Mouse (Mus musculus): ENCODE measurements at regions not wholly inside any gene's neighbourhood (a gene's known extent, or its start where the extent isn't known, plus 50 kb on each side); places are given as distances from the start of the nearest gene placed in this dataset.

- ATAC-seq, result no peak
- H3K4me1 ChIP-seq (ENCODE audit: insufficient read depth), result no peaks in the 10 kb centered on the region
- H3K27ac ChIP-seq (ENCODE audit: low read depth, low read length), result no peak overlapping the region
Measured at GRCm38 (mm10) chr9:61151901-61152337, 220.2 kb upstream of the Tle3 start.

GRCm38 (mm10) chr9:61154721-61155120 lies 217.4 kb upstream of the Tle3 start:
- Histone ChIP-seq H3K27me3 (ENCODE audit: insufficient read depth, low read length) (no peaks in the 10 kb centered on the region), H3K36me3 (ENCODE audit: insufficient read depth) (no peaks in the 10 kb centered on the region), H3K4me1 (ENCODE audit: insufficient read depth) (no peaks in the 10 kb centered on the region), H3K4me2 (ENCODE audit: low read depth) (no peak overlapping the region), H3K9ac (no peak overlapping the region), H3K4me3 (ENCODE audit: low read depth, low read length) (no peak overlapping the region), H3K27ac (ENCODE audit: low read depth, low read length) (no peak overlapping the region), H3K9me3 (ENCODE audit: low read length) (no peaks in the 10 kb centered on the region)
- TF ChIP-seq CTCF (IDR thresholded peaks at IDR 0.05; ENCODE audit: low read depth), result no peak
- WGBS, result 13% methylated on average over 6 of the region's 6 CpGs
- DNase-seq (no peak), ATAC-seq (no peak)

More at GRCm38 (mm10) chr9:61151901-61152337, 220.2 kb upstream of the Tle3 start:
- TF ChIP-seq CTCF (IDR thresholded peaks at IDR 0.05; ENCODE audit: low read depth), result no peak
- Histone ChIP-seq H3K9me3 (ENCODE audit: low read length) (no peaks in the 10 kb centered on the region), H3K9ac (no peak overlapping the region), H3K4me3 (ENCODE audit: low read depth, low read length) (no peak overlapping the region), H3K27me3 (ENCODE audit: insufficient read depth, low read length) (0 out of 2 replicates have a peak, but pooled peaks cover 5% of the 10 kb centered on the region), H3K36me3 (ENCODE audit: insufficient read depth) (no peaks in the 10 kb centered on the region), H3K4me2 (ENCODE audit: low read depth) (no peak overlapping the region)
- WGBS, result 46% methylated on average over 12 of the region's 12 CpGs
- DNase-seq, result no peak

DNA sequence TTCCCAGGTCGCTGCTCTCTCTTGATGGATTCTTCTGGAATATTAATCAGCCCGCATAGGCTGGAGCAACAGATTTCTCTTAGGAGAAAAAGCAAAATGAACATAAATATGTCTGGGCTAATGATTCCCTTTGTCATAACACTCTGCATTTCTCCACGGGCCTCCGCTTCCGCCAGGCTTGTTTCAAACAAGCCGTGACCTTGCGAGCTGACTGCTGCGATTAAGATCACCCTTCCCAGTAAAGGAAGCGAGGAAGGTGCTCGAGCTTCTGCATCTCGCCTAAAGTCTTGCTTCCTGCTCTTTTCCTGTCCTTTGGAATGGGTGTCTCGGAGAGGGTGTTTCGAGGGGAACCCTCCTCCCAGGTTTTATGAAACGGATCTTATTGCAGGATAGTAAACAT lies 216.3 kb upstream of the Tle3 start:
- H3K9me3 ChIP-seq (ENCODE audit: low read length), result no peaks in the 10 kb centered on the region
- WGBS, result 71% methylated on average over 14 of the region's 14 CpGs
- no peaks in the 10 kb centered on the region for H3K4me1 ChIP-seq (ENCODE audit: insufficient read depth)
- no peak overlapping the region for H3K9ac ChIP-seq
- no peak overlapping the region for H3K4me2 ChIP-seq (ENCODE audit: low read depth)
- H3K27me3 ChIP-seq (ENCODE audit: insufficient read depth, low read length), result no peaks in the 10 kb centered on the region
- H3K36me3 ChIP-seq (ENCODE audit: insufficient read depth), result no peaks in the 10 kb centered on the region
- no peak overlapping the region for H3K4me3 ChIP-seq (ENCODE audit: low read depth, low read length)
- H3K27ac ChIP-seq (ENCODE audit: low read depth, low read length), result no peak overlapping the region
- no peak for DNase-seq
- no peak for TF ChIP-seq CTCF (IDR thresholded peaks at IDR 0.05; ENCODE audit: low read depth)
- ATAC-seq, result no peak

- Histone ChIP-seq H3K4me1 (ENCODE audit: insufficient read depth) (0 out of 2 replicates have a peak, but pooled peaks cover 6% of the 10 kb centered on the region), H3K9ac (no peak overlapping the region), H3K36me3 (ENCODE audit: insufficient read depth) (no peaks in the 10 kb centered on the region), H3K9me3 (ENCODE audit: low read length) (no peaks in the 10 kb centered on the region), H3K4me2 (ENCODE audit: low read depth) (no peak overlapping the region), H3K27me3 (ENCODE audit: insufficient read depth, low read length) (0 out of 2 replicates have a peak, but pooled peaks cover 3% of the 10 kb centered on the region), H3K4me3 (ENCODE audit: low read depth, low read length) (no peak overlapping the region), H3K27ac (ENCODE audit: low read depth, low read length) (no peak overlapping the region)
- ATAC-seq, result no peak
- 70% methylated on average over 10 of the region's 10 CpGs for WGBS
- no peak for TF ChIP-seq CTCF (IDR thresholded peaks at IDR 0.05; ENCODE audit: low read depth)
- DNase-seq, result no peak
Measured at GRCm38 (mm10) chr9:61158192-61158770, 213.9 kb upstream of the Tle3 start.

DNA sequence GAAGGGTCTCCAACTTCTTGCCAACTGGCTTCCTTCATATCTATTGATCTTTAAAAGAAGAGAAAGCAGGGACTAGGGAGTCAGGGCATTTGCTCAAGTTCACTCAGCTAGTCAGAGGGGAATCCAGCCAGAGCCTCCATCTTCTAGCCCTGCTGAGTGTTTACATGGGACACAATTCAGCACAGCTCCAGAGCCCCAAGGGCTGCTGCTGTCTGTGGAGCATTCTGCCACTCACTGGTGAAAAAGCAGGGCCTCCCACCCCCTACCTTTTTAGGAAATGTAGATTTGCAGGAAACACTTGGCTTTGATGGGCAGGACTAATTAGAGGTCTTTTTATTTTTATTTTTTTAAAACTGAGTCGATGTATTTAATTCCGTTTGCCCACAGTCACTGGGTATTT lies 213.0 kb upstream of the Tle3 start:
- Histone ChIP-seq H3K4me2 (ENCODE audit: low read depth) (no peak overlapping the region), H3K27me3 (ENCODE audit: insufficient read depth, low read length) (0 out of 2 replicates have a peak, but pooled peaks cover 3% of the 10 kb centered on the region), H3K9me3 (ENCODE audit: low read length) (no peaks in the 10 kb centered on the region), H3K4me3 (ENCODE audit: low read depth, low read length) (no peak overlapping the region), H3K36me3 (ENCODE audit: insufficient read depth) (no peaks in the 10 kb centered on the region), H3K9ac (no peak overlapping the region), H3K27ac (ENCODE audit: low read depth, low read length) (no peak overlapping the region), H3K4me1 (ENCODE audit: insufficient read depth) (0 out of 2 replicates have a peak, but pooled peaks cover 8% of the 10 kb centered on the region)
- no peak for DNase-seq
- no peak for TF ChIP-seq CTCF (IDR thresholded peaks at IDR 0.05; ENCODE audit: low read depth)
- no peak for ATAC-seq
- 34% methylated on average over 2 of the region's 2 CpGs for WGBS

DNA sequence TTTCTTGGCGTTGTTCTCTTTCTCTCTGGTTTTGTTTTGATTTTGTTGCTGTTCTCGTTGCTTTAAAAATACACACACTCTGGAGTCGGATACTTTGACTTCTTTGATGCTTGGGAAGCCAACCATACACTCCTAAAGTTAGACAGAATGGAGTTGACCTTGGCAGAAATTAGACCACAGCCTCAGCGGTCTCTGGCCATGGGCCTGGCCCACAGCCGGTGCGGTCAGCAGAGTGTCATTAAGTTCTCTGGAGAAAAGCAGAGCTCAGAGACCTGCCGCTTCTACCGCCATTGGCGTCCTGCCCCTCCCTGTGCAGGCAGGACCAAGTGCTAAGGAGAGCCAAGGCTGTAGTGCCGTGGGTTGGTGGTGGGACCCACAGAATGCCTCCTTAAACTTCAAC lies 212.6 kb upstream of the Tle3 start:
- ATAC-seq, result no peak
- DNase-seq, result no peak
- Histone ChIP-seq H3K4me2 (ENCODE audit: low read depth) (no peak overlapping the region), H3K9me3 (ENCODE audit: low read length) (no peaks in the 10 kb centered on the region), H3K27me3 (ENCODE audit: insufficient read depth, low read length) (0 out of 2 replicates have a peak, but pooled peaks cover 3% of the 10 kb centered on the region), H3K9ac (no peak overlapping the region), H3K4me3 (ENCODE audit: low read depth, low read length) (no peak overlapping the region), H3K4me1 (ENCODE audit: insufficient read depth) (0 out of 2 replicates have a peak, but pooled peaks cover 8% of the 10 kb centered on the region), H3K27ac (ENCODE audit: low read depth, low read length) (no peak overlapping the region), H3K36me3 (ENCODE audit: insufficient read depth) (no peaks in the 10 kb centered on the region)
- TF ChIP-seq CTCF (IDR thresholded peaks at IDR 0.05; ENCODE audit: low read depth), result no peak
- 66% methylated on average over 10 of the region's 10 CpGs for WGBS

DNA sequence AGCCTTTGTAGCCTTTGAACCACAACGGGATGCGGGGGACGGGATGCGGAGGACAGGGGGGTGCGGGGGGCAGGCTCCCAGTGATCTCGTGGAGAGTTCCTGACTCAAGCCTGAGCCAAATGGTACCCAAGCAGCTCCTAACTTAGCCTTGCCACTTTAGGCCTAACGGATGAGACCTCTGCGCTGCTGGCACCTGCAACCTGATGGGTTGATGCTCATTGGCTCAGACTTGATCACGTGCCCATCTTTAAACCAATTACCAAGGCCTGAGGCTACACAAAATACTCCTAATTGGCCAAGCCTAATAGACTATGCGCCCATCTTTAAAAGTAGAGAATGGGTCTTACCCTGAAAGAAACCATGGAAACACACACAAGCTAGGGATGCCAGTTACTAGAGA lies 209.3 kb upstream of the Tle3 start:
- H3K9me3 ChIP-seq (ENCODE audit: low read length), result no peaks in the 10 kb centered on the region
- H3K27me3 ChIP-seq (ENCODE audit: insufficient read depth, low read length), result 0 out of 2 replicates have a peak, but pooled peaks cover 3% of the 10 kb centered on the region
- H3K4me2 ChIP-seq (ENCODE audit: low read depth), result no peak overlapping the region
- no peaks in the 10 kb centered on the region for H3K36me3 ChIP-seq (ENCODE audit: insufficient read depth)
- 73% methylated on average over 10 of the region's 10 CpGs for WGBS
- H3K4me3 ChIP-seq (ENCODE audit: low read depth, low read length), result no peak overlapping the region
- no peak for TF ChIP-seq CTCF (IDR thresholded peaks at IDR 0.05; ENCODE audit: low read depth)
- 0 out of 2 replicates have a peak, but pooled peaks cover 8% of the 10 kb centered on the region for H3K4me1 ChIP-seq (ENCODE audit: insufficient read depth)
- ATAC-seq, result no peak
- no peak overlapping the region for H3K27ac ChIP-seq (ENCODE audit: low read depth, low read length)
- no peak overlapping the region for H3K9ac ChIP-seq
- no peak for DNase-seq

All from forebrain, postnatal 0 days (tissue).